Mouse (Mus musculus) midbrain, embryonic 15.5 days (tissue): ENCODE measurements around the gene Rsbn1l. TPM values are rescaled to one million over a fixed set of nuclear protein-coding genes. Genes with fewer than 3 reads are reported as not detected.

ENCODE experiments used
- ATAC-seq: fragments of 200-750 bp; cut with Nextera tagmentation; replicated peaks from 2 replicates; pipeline ENCODE4 v1.8.0; 2017; ENCODE audit warnings: moderate TSS enrichment
- H3K27ac ChIP-seq: fragments of 300-500 bp; sonication (generic); 2 replicates; pipeline ENCODE4 v1.5.1; 2015; ENCODE audit warnings: mild to moderate bottlenecking, inconsistent platforms
- H3K27me3 ChIP-seq: fragments of 300-500 bp; sonication (generic); replicated peaks from 2 replicates; pipeline ENCODE4 v1.6.1; 2015; ENCODE audit warnings: inconsistent platforms
- H3K36me3 ChIP-seq: fragments of 300-500 bp; sonication (generic); replicated peaks from 2 replicates; pipeline ENCODE4 v1.6.1; 2015; ENCODE audit warnings: inconsistent platforms
- H3K4me1 ChIP-seq: fragments of 300-500 bp; sonication (generic); 2 replicates; pipeline ENCODE4 v1.6.1; 2015; ENCODE audit warnings: inconsistent platforms
- H3K4me2 ChIP-seq: fragments of 300-500 bp; sonication (generic); 2 replicates; pipeline ENCODE4 v1.6.1; 2015; ENCODE audit warnings: inconsistent platforms, mild to moderate bottlenecking, moderate library complexity
- H3K4me3 ChIP-seq: fragments of 300-500 bp; sonication (generic); 2 replicates; pipeline ENCODE4 v1.5.1; 2015; ENCODE audit warnings: mild to moderate bottlenecking, inconsistent platforms
- H3K9ac ChIP-seq: fragments of 300-500 bp; sonication (generic); 2 replicates; pipeline ENCODE4 v1.6.1; 2015; ENCODE audit warnings: mild to moderate bottlenecking, inconsistent platforms
- H3K9me3 ChIP-seq: fragments of 300-500 bp; sonication (generic); 2 replicates; pipeline ENCODE4 v1.6.1; 2016; ENCODE audit warnings: inconsistent platforms
- WGBS: fragments of 180-500 bp; shearing (Covaris S2); methylation state at CpG from one replicate; pipeline ENCODE4 v1.1.7; 2015; ENCODE audit warnings: mixed read lengths; 5-methylcytosine and 5-hydroxymethylcytosine counted together
- polyA plus RNA-seq: library from polyadenylated mRNA; unstranded; fragments of >200 nt; fragmentation: Nextera tagmentation; extraction: Ambion mirVana; gene quantifications from 2 replicates; pipeline ENCODE4 v1.2.1, GENCODE M21; 2015

Gene Rsbn1l
- polyA plus RNA-seq, 1 experiment from 2014 or later = 4.6 TPM

DNA sequence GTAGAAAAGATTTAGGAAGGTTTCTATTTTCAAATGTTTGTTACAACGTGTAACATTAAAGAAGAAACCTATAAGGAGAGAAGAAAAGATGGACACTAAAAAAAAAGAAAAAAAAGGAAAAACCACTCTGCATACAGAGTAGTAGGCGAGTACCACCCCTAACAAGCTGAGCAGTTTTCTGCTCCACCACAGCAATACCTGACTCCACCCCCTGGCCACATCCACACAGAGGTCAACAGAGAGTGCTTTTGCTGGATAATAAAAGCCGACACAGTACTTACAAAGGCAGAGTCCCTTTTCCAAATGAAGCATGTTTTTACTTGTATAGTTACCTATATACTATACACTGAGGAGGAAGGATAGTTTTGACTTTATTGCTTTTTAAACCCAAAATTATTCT, 31.6 kb downstream of the Rsbn1l start:
- Histone ChIP-seq H3K36me3 (no peaks in the 10 kb centered on the region), H3K9ac (no peak overlapping the region), H3K27me3 (no peaks in the 10 kb centered on the region), H3K4me3 (no peak overlapping the region), H3K4me1 (no peaks in the 10 kb centered on the region), H3K27ac (no peak overlapping the region), H3K9me3 (no peaks in the 10 kb centered on the region), H3K4me2 (no peak overlapping the region)
- 79% methylated on average over 3 of the region's 3 CpGs for WGBS
- ATAC-seq = no peak

GRCm38 (mm10) chr5:20919566-20919965, 36.6 kb downstream of the Rsbn1l start:
- H3K36me3 ChIP-seq = no peaks in the 10 kb centered on the region
- no peak overlapping the region for H3K27ac ChIP-seq
- no peak overlapping the region for H3K4me3 ChIP-seq
- H3K4me2 ChIP-seq = no peak overlapping the region
- WGBS = 61% methylated on average over 9 of the region's 9 CpGs
- H3K9me3 ChIP-seq = no peaks in the 10 kb centered on the region
- no peak overlapping the region for H3K9ac ChIP-seq
- no peaks in the 10 kb centered on the region for H3K27me3 ChIP-seq
- no peak for ATAC-seq
- no peaks in the 10 kb centered on the region for H3K4me1 ChIP-seq

GRCm38 (mm10) chr5:20918967-20919366, 37.2 kb downstream of the Rsbn1l start:
- Histone ChIP-seq H3K36me3 (no peaks in the 10 kb centered on the region), H3K27ac (no peak overlapping the region), H3K4me2 (no peak overlapping the region), H3K4me3 (no peak overlapping the region), H3K27me3 (no peaks in the 10 kb centered on the region), H3K4me1 (no peaks in the 10 kb centered on the region), H3K9me3 (no peaks in the 10 kb centered on the region), H3K9ac (no peak overlapping the region)
- WGBS = 95% methylated on average over 4 of the region's 4 CpGs
- ATAC-seq = no peak

DNA sequence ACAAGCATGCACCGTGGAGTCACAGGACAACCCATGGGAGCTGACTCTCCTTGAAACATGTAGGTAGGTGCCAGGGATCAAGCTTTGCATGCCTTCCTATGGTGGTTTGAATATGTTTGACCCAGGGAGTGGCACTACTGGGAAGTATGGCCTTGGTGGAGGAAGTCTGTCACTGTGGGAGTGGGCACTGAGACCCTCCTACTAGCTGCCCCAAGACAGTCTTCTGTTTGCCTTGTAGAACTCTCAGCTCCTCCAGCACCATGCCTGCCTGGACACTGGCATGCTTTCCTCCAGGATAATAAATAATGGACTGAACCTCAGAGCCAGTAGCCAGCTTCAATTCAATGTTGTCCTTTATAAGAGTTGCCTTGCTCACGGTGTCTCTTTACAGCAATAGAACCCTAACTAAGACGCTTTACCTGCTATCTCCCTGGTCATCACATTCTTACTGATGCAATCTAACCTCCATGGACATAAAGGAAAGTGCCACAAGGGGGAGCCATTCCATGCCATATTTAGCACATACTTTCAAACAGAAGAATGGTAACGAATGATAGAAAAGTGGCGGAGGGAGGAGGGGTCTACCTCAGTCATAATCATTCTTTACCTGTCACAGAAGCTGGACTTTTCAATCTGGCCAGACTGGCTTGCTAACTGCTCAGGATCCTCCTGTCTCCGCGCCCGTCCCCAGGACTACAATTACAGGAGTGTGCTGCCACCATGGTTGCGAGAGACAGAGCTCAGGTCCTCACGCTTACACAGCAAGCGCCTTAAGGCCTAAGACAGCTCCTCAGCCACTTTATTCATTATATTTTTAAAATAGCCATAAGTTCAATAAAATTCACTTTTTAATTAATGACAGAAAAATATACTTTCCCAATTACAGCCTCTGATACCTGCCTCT, 42.6 kb downstream of the Rsbn1l start:
- no peaks in the 10 kb centered on the region for H3K27me3 ChIP-seq
- no peaks in the 10 kb centered on the region for H3K9me3 ChIP-seq
- no peaks in the 10 kb centered on the region for H3K36me3 ChIP-seq
- no peak overlapping the region for H3K4me3 ChIP-seq
- no peak overlapping the region for H3K4me2 ChIP-seq
- ATAC-seq = peak; percentile 67
- no peak overlapping the region for H3K9ac ChIP-seq
- H3K27ac ChIP-seq = no peak overlapping the region
- WGBS = 77% methylated on average over 11 of the region's 11 CpGs
- no peaks in the 10 kb centered on the region for H3K4me1 ChIP-seq

DNA sequence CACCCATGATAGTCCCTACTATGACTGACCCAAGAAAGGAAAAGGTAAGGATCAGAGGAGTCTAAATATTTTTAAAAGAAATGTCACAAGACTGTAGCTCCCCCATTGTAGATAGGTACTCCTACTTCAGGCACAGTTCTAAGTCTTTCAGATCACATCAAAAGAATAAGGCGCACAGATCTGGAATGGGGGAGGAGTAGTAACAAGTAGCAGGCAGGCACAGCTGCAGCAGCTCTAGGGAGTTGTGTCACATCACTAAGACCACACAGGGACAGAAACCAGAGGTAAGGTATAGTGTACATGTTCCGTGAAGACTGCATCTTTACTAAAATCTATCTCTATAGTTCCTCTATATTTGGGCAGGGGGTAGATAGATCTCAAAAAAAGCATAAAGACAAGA, 44.5 kb downstream of the Rsbn1l start:
- Histone ChIP-seq H3K4me2 (no peak overlapping the region), H3K9me3 (no peaks in the 10 kb centered on the region), H3K9ac (no peak overlapping the region), H3K36me3 (no peaks in the 10 kb centered on the region), H3K4me3 (no peak overlapping the region), H3K27ac (no peak overlapping the region), H3K27me3 (no peaks in the 10 kb centered on the region), H3K4me1 (no peaks in the 10 kb centered on the region)
- ATAC-seq = no peak
- WGBS = 82% methylated on average over 2 of the region's 2 CpGs

- Histone ChIP-seq H3K27me3 (no peaks in the 10 kb centered on the region), H3K9ac (no peak overlapping the region), H3K27ac (no peak overlapping the region), H3K4me3 (no peak overlapping the region), H3K9me3 (no peaks in the 10 kb centered on the region), H3K4me2 (no peak overlapping the region), H3K36me3 (no peaks in the 10 kb centered on the region), H3K4me1 (no peaks in the 10 kb centered on the region)
- 95% methylated on average over 7 of the region's 7 CpGs for WGBS
- ATAC-seq = no peak
Measured at GRCm38 (mm10) chr5:20906191-20906590, 50.0 kb downstream of the Rsbn1l start.

- Histone ChIP-seq H3K36me3 (no peaks in the 10 kb centered on the region), H3K4me2 (no peak overlapping the region), H3K27ac (no peak overlapping the region), H3K4me3 (no peak overlapping the region), H3K9ac (no peak overlapping the region), H3K4me1 (no peaks in the 10 kb centered on the region), H3K9me3 (no peaks in the 10 kb centered on the region), H3K27me3 (no peaks in the 10 kb centered on the region)
- no peak for ATAC-seq
- WGBS = 97% methylated on average over 2 of the region's 2 CpGs
Measured at GRCm38 (mm10) chr5:20905437-20905836, 50.8 kb downstream of the Rsbn1l start.

DNA sequence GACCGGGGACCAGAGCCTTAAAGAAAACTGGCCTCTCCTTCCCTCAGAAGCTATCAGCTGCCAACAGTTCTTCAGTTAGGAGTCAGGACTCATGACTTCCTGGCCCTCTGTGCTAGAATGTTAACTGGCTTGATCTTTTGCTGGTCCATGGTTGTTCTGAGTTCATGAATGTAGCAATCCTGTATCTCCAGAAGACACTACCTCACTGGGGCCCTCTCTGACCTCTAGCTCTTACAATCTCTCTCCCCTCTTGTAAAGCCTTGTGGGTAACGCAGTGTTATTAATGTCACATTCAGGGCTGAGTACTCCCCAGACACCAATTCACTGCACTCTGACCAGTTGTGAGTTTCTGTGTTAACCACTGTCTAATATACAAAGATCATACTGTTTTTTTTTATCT, 51.6 kb downstream of the Rsbn1l start:
- 87% methylated on average over 2 of the region's 2 CpGs for WGBS
- no peaks in the 10 kb centered on the region for H3K9me3 ChIP-seq

GRCm38 (mm10) chr5:20897446-20898167, 58.6 kb downstream of the Rsbn1l start:
- peaks cover 7% of the 10 kb centered on the region; the same call in 1 of the 2 replicates for H3K36me3 ChIP-seq
- no peak for ATAC-seq

More for the DNA sequence above, 51.6 kb downstream of the Rsbn1l start:
- Histone ChIP-seq H3K27ac (no peak overlapping the region), H3K36me3 (no peaks in the 10 kb centered on the region), H3K4me1 (no peaks in the 10 kb centered on the region), H3K4me2 (no peak overlapping the region), H3K4me3 (no peak overlapping the region), H3K9ac (no peak overlapping the region), H3K27me3 (no peaks in the 10 kb centered on the region)
- no peak for ATAC-seq

GRCm38 (mm10) chr5:20884036-20884620, 72.1 kb downstream of the Rsbn1l start:
- H3K9me3 ChIP-seq = no peaks in the 10 kb centered on the region
- H3K4me3 ChIP-seq = no peak overlapping the region
- H3K4me2 ChIP-seq = peak overlapping the region; percentile 73
- H3K9ac ChIP-seq = no peak overlapping the region
- no peaks in the 10 kb centered on the region for H3K27me3 ChIP-seq
- no peak for ATAC-seq
- no peak overlapping the region for H3K27ac ChIP-seq
- 81% methylated on average over 4 of the region's 4 CpGs for WGBS
- no peaks in the 10 kb centered on the region for H3K36me3 ChIP-seq
- peaks cover 20% of the 10 kb centered on the region for H3K4me1 ChIP-seq

More at GRCm38 (mm10) chr5:20897446-20898167, 58.6 kb downstream of the Rsbn1l start:
- Histone ChIP-seq H3K4me1 (no peaks in the 10 kb centered on the region), H3K27me3 (no peaks in the 10 kb centered on the region), H3K4me3 (no peak overlapping the region), H3K9me3 (no peaks in the 10 kb centered on the region), H3K4me2 (no peak overlapping the region), H3K27ac (no peak overlapping the region), H3K9ac (no peak overlapping the region)
- 96% methylated on average over 2 of the region's 2 CpGs for WGBS

DNA sequence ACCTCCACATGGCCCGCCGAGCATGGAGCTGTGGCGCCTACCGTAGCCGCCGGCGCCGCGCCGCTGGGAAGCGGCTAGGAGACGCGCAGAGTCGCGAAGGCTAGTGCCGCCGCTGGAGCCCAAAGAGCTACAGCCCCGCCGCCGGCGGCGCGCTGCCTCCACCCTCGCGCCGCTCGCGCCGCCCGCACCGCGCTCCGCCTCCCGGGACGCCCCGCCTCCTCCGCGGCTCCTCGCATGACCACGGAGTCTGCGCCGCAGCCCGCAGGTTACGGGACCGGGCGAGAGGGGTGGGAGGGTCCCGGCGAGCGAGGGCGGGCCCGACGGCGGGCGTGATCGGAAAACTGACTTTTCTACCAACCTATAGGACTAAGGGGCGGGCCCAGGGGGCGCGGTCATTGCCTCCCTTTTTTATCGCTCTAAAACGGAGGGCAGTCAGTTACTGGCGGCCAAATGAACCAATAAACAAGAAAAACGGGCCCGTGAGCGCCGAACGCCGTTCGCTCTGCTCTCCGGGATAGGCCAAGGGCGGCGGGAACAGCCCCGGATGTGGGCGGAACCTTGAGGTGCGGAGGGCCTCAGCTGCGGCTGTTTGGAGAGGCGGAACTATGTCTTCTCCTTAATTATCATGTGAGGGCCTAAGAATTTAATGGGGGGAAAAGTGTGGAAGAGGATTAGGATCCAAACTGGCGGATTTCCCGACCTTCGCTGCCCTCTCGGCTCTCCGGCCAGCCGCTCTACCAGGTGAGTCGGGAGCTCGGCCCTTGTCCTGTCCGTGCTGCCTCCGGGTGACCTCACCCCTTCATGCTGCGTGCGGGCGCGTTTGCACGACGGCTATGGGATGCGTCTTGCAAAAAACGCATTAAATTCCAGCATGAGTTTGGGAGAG, 74.0 kb downstream of the Rsbn1l start, which contains the start of the genes Phtf2 and Tmem60:
TSS of gene Phtf2 (minus strand) at position 210 of the 886 bp plus-strand sequence.
TSS of gene Tmem60 (plus strand) at position 277 of the 886 bp plus-strand sequence.
- H3K4me1 ChIP-seq = peaks cover 20% of the 10 kb centered on the region
- ATAC-seq = peak; percentile 99
- H3K4me2 ChIP-seq = peak within 1 kb of the TSS; percentile 73
- peak within 1 kb of the TSS; percentile 83 for H3K9ac ChIP-seq
- no peaks in the 10 kb centered on the region for H3K36me3 ChIP-seq
- under 1% methylated on average over 94 of the region's 94 CpGs for WGBS
- H3K27ac ChIP-seq = peak within 1 kb of the TSS; percentile 95
- no peaks in the 10 kb centered on the region for H3K9me3 ChIP-seq
- peak within 1 kb of the TSS; percentile 95 for H3K4me3 ChIP-seq
- no peaks in the 10 kb centered on the region for H3K27me3 ChIP-seq
